Mouse (Mus musculus) bone marrow, adult 2 months (tissue): ENCODE results near the gene Cdk2ap1. TPM values are rescaled to one million over a fixed set of nuclear protein-coding genes. Genes with fewer than 3 reads are reported as not detected.

Experiments
- H3K27ac ChIP-seq: fragments of 200-500 bp; 2 replicates; pipeline ENCODE4 v1.5.1; 2012; ENCODE audit warnings: low read depth, mild to moderate bottlenecking, control low read depth, inconsistent platforms, low read length; ENCODE audit not compliant: control insufficient read depth, poor library complexity, insufficient read depth
- H3K4me1 ChIP-seq: fragments of 200-500 bp; 2 replicates; pipeline ENCODE4 v1.6.1; 2011; ENCODE audit warnings: low read length; ENCODE audit not compliant: control insufficient read depth, insufficient read depth
- H3K4me3 ChIP-seq: fragments of 200-500 bp; replicated peaks from 2 replicates; pipeline ENCODE3; 2011; ENCODE audit warnings: mild to moderate bottlenecking, low read depth, low read length, control low read depth; ENCODE audit not compliant: control insufficient read depth
- CTCF ChIP-seq: fragments of 200-500 bp; IDR thresholded peaks from 2 replicates; pipeline ENCODE4 v1.5.1; 2011; ENCODE audit warnings: low read length, control low read depth; ENCODE audit not compliant: control insufficient read depth, insufficient read depth
- POLR2A ChIP-seq: fragments of 200-500 bp; IDR thresholded peaks from 2 replicates; pipeline ENCODE4 v1.6.1; 2011; ENCODE audit warnings: low read depth, mild to moderate bottlenecking, control low read depth, low read length, borderline replicate concordance; ENCODE audit not compliant: control insufficient read depth
- WGBS: fragments of 180-500 bp; shearing (Covaris S2); methylation state at CpG from one replicate; pipeline ENCODE4 v1.1.7; 2018; 5-methylcytosine and 5-hydroxymethylcytosine counted together
- polyA plus RNA-seq: library from polyadenylated mRNA; stranded (reverse); fragments of >200 nt; gene quantifications from 2 replicates; pipeline ENCODE4 v1.2.4, GENCODE M21; 2011; ENCODE audit warnings: low replicate concordance; ENCODE audit not compliant: missing spikeins, insufficient read depth, insufficient read length

Cdk2ap1 gene
- polyA plus RNA-seq, 1 experiment, result 35.9 TPM

DNA sequence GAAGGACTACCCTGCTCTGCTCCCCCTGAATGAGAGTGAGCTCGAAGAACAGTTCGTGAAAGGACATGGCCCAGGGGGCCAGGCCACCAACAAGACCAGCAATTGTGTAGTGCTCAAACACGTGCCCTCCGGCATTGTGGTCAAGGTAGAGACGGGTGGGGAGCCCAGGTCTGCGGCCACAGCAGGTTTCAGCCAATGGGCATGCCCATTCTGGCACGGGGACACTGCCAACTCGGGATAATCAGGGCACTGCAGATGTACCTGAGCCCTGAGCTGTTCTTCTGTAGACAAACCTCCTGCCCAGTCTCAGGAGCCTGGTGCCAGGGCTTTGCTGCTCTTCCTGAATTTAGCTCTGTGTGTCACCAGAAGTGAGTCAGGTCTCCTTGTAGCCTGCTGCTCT, 24.1 kb downstream of the Cdk2ap1 start:
- WGBS, result 80% methylated on average over 8 of the region's 8 CpGs
- no peak for TF ChIP-seq CTCF
- H3K4me1 ChIP-seq, result no peaks in the 10 kb centered on the region

DNA sequence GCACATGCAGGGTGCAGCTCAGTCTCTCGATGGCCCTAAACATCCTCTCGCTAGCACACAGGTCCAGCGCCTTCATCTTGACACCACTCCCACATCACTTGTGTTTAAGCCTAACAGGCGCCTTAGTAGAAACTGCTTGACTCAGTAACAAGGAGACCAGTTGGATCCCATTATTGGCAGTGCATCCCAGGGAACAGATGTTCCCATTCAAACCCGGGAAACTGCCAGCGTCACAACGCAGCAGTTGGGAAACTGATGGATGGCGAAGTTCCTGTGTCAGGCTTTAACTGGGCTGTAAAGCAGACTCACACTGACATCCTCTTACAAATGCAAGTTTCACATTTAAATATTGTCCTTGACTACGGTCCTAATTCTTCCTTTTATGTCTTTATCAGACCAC, 25.0 kb downstream of the Cdk2ap1 start:
- no peak for TF ChIP-seq POLR2A
- no peak for TF ChIP-seq CTCF
- H3K4me1 ChIP-seq, result no peaks in the 10 kb centered on the region
- H3K4me3 ChIP-seq, result no peak overlapping the region
- 84% methylated on average over 9 of the region's 9 CpGs for WGBS
- H3K27ac ChIP-seq, result no peak overlapping the region

More for the DNA sequence above, 24.1 kb downstream of the Cdk2ap1 start:
- Histone ChIP-seq H3K4me3 (no peak overlapping the region), H3K27ac (no peak overlapping the region)

DNA sequence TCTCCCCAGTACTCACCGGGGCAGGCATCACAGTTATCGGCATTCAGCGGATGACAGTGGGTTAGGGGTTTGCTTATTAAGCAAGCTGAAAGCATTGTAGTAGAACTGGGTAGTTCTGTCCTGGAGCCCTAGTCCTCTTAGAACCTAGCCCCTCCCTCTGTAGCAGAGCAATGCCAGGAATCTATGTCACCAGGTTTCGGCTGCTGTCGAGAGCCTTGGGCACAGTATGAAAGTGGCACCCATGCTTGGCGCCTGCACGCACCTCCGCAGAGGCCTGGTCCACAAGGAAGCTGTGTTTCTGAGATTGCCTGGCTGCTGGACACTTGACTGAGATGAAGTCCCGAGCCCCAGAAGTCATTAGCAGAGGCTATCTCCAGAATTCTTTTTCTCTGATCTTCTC, 25.8 kb downstream of the Cdk2ap1 start:
- H3K4me1 ChIP-seq, result no peaks in the 10 kb centered on the region
- WGBS, result 85% methylated on average over 9 of the region's 9 CpGs

DNA sequence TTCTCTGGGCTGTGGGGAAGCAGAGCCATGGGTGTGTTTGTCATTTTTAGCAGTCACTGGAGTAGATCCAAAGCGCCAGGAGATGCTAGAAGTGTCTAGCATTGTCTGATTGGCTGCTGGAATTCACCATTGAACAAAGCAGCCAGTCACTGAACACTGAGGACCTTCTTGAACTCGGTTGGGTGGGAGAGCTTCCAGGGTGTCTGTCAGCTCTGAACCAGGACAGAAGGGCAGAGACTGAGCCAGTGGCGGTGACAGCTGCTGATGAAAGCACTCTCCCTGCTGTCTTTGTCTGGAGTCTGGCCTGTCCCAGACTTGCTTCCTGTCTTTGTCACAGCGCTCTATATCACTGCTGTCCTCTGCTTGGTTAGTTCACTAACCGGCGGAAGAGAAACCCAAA, 28.5 kb downstream of the Cdk2ap1 start:
- Histone ChIP-seq H3K4me1 (no peaks in the 10 kb centered on the region), H3K27ac (no peak overlapping the region), H3K4me3 (no peak overlapping the region)
- 73% methylated on average over 6 of the region's 6 CpGs for WGBS
- TF ChIP-seq CTCF, result no peak
- no peak for TF ChIP-seq POLR2A

More for the DNA sequence above, 25.8 kb downstream of the Cdk2ap1 start:
- Histone ChIP-seq H3K4me3 (no peak overlapping the region), H3K27ac (no peak overlapping the region)
- no peak for TF ChIP-seq POLR2A
- TF ChIP-seq CTCF, result no peak

DNA sequence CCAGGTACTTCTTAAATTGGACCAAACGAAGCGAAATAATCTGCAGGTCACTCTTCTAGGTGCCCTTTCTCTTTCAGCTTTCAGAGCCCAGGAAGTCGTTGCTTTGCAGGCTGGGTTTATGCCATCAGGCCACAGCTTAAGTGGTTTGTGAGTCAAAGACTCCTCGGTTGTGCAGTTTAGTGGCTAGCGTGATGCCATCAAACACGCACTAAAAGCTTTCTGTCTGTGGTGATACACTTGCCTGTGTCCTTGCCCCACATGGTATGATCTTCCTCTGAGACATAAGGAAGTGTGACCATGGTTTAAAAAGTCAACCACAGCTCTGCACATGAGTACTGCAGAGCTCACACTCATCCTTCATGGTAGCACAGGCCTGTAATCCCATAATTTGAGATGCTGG, 32.8 kb downstream of the Cdk2ap1 start:
- Histone ChIP-seq H3K27ac (no peak overlapping the region), H3K4me1 (peaks cover 3% of the 10 kb centered on the region; the same call in 1 of the 2 replicates), H3K4me3 (no peak overlapping the region)
- TF ChIP-seq CTCF (no peak), POLR2A (no peak)
- WGBS, result 76% methylated on average over 6 of the region's 6 CpGs

DNA sequence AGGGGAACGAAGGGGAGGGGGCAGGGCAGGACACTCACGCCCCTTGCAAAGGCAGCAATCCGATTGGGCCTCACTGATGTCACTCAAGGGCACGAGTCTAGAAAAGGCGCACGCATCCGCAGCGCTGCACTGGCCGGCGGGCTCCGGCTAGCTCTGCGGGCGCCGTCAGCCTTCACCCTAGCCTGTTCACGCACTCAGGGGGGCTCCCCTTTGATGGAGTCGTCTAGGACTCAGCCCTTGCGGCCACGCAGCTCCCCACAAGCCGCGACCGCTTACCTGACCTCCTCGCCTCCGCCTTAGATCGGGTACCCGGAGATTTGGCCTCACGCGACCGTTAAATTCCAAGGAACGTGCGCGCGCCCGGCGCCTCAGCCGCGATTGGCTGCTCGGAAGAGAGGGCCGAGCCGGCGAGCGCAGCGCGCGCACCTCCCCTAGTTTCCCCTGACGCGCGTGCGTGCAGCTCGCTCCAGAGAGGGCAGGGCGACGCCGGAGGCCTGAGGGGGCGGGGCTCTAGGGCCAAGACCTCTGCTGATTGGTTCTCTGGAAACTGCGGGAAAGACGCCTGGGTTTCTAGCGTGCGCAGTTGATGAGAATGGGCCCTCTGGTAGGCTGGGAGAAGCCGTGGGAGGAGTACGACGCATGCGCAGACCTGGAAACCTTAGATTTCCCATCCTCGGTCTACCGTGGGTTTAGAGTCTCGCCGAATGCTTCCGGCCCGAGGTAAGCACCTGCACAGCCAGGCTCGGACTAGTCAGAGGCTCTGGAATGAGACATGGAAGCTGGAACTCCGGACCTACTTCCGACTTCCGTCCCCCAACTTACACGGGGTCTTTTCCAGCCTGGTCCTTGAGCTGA, 35.1 kb downstream of the Cdk2ap1 start, which contains the start of the genes Mphosph9 and 2810006K23Rik:
Mphosph9 (minus strand) TSS at position 463 of the 855 bp plus-strand sequence.
2810006K23Rik (plus strand) TSS at position 580 of the 855 bp plus-strand sequence.
- TF ChIP-seq POLR2A, result peak; percentile 99
- TF ChIP-seq CTCF, result 0 out of 2 replicates have a peak, but pooled peaks have one; percentile 1
- Histone ChIP-seq H3K27ac (peak within 1 kb of the TSS; percentile 95), H3K4me3 (peak within 1 kb of the TSS; percentile 95), H3K4me1 (peaks cover 3% of the 10 kb centered on the region; the same call in 1 of the 2 replicates)
- WGBS, result under 1% methylated on average over 72 of the region's 72 CpGs

DNA sequence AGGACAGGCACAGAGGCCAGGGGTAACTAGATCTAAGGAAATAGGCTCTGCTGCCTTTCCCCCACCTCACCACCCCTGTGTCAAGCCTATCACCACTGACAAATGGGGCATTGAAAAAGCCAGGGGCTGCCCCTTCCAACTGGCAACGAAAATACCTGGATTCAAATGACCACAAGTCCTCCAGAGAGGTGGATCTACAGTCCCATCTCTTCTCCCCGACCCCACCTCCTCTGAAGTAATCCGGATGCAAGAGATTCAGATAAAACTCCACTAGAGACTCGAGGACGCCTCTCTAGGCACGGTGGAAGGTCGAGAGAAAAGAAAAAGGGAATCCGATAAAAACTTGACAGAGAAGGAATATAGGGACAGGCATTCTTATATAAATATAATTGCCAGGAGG, 36.1 kb downstream of the Cdk2ap1 start:
- under 1% methylated on average over 8 of the region's 8 CpGs for WGBS
- Histone ChIP-seq H3K4me3 (peak overlapping the region; percentile 27), H3K4me1 (peaks cover 3% of the 10 kb centered on the region; the same call in 1 of the 2 replicates), H3K27ac (no peak overlapping the region)
- TF ChIP-seq CTCF, result no peak
- no peak for TF ChIP-seq POLR2A

DNA sequence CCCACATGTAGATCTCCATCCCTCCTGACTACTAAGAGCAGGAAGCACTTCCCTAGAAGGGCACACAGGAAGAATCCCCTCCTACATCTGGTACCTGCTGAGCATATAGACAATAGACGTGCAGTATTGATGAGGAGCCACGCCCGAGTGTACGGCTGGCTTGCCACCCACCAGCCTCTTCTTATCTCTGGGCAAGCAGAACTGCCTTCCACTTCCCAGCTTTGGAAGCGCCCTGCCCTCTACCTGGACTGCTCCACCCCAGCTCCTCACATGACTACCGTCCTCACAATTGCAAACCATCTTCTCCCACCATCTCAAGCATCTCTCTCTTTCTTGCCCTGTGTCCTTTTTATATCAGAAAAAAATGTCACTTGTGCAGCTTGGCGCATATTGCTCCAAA, 45.2 kb downstream of the Cdk2ap1 start:
- no peak overlapping the region for H3K27ac ChIP-seq
- WGBS, result 68% methylated on average over 7 of the region's 7 CpGs
- H3K4me1 ChIP-seq, result no peaks in the 10 kb centered on the region
- TF ChIP-seq POLR2A (no peak), CTCF (no peak)
- no peak overlapping the region for H3K4me3 ChIP-seq
